In the genomic region with DNA sequence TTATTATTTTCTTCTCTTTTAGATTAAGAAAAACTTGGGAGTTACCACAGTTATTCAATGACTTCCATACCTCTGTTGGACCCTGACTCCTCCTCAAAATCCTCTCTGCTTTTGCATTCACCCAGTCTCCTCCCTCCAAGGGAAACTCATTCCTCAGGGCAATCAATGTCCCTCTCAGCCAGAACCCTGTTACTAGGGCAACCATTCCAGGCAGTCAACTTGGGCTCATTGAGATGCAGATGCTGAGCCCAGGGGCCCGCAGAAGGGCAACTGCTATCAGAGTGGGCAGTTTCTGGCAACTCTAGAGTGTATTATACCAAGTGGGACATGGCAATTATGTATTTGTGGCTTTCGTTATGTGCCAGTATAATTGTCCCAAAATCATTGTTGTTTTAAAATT, we compare ENCODE assay signal across 11 mouse cellular contexts.
DNase-seq lines count a peak whose midpoint lies in the region; TF ChIP-seq lines count a peak whose summit lies in the region.
"Had no signal": no experiment of that assay in that cellular context is flagged by ENCODE, and none has a peak within 500 bp of the region (broad histone marks: within the 10 kb centered on the region; RNA-seq: fewer than 3 reads in every experiment).

No protein-coding gene starts in this region.

- TF ChIP-seq POLR2A in lung, adult 2 months (IDR thresholded peaks at IDR 0.05; ENCODE audit: borderline replicate concordance, extremely low read depth, low read depth, low read length): no peak

- H3K9me3 ChIP-seq in hindbrain, embryonic 10.5 days: no peaks in the 10 kb centered on the region
- H3K9me3 ChIP-seq: kidney, embryonic 15.5 days had no signal

- peaks cover 17% of the 10 kb centered on the region for H3K4me1 ChIP-seq in hindbrain, embryonic 10.5 days (replicated peaks)
- no peaks in the 10 kb centered on the region for H3K4me1 ChIP-seq in lung, adult 2 months (ENCODE audit: control insufficient read depth, insufficient read depth, low read length)
- H3K4me1 ChIP-seq: kidney, embryonic 15.5 days; megakaryocyte, embryonic 14.5 days had no signal

- H3K27me3 ChIP-seq in hindbrain, embryonic 10.5 days (ENCODE audit: insufficient read depth, poor library complexity, severe bottlenecking): no peaks in the 10 kb centered on the region
- H3K27me3 ChIP-seq: kidney, embryonic 15.5 days; megakaryocyte, embryonic 14.5 days had no signal

- H3K27ac ChIP-seq in hindbrain, embryonic 10.5 days: peak overlapping the region; percentile 84
- H3K27ac ChIP-seq: kidney, embryonic 15.5 days had no signal

- H3K4me3 ChIP-seq in hindbrain, embryonic 10.5 days: no peak overlapping the region
- H3K4me3 ChIP-seq in lung, adult 2 months (replicated peaks; ENCODE audit: extremely low read depth, low read depth, low read length): no peak overlapping the region
- H3K4me3 ChIP-seq: kidney, embryonic 15.5 days; megakaryocyte, embryonic 14.5 days had no signal

- 14% methylated on average over 2 of the region's 2 CpGs for WGBS in hindbrain, embryonic 10.5 days
- 56% methylated on average over 2 of the region's 2 CpGs for WGBS in lung, adult 2 months

- DNase-seq in cerebellum, adult 9-10 months: peak; percentile 10
- DNase-seq in cerebellum, adult 11 months: no peak
- peak; percentile 10 to 15 for DNase-seq in cerebellum, postnatal 14 days
- DNase-seq in hindbrain, embryonic 10.5 days (ENCODE audit: low spot score): peak; percentile 77
- peak; percentile 39 for DNase-seq in neural tube, embryonic 10.5 days (ENCODE audit: extremely low spot score, low spot score)
- DNase-seq in gastrocnemius, adult 8-10 months (ENCODE audit: low spot score in 2 of 2): no peak
- no peak for DNase-seq in thymus, postnatal 0 days (ENCODE audit: low spot score)
- DNase-seq in lung, adult 2 months: no peak
- DNase-seq: gastrocnemius, postnatal 14 days had no signal

- TF ChIP-seq CTCF in lung, adult 2 months (IDR thresholded peaks at IDR 0.05; ENCODE audit: insufficient read depth, low read length): no peak

- H3K36me3 ChIP-seq in hindbrain, embryonic 10.5 days: no peaks in the 10 kb centered on the region
- H3K36me3 ChIP-seq: kidney, embryonic 15.5 days had no signal

Comparison
In these comparisons a context has a peak if more than half of its experiments do, and no peak if none do; other contexts are left out.
1. DNase-seq: peak in cerebellum, adult 9-10 months (single experiment), cerebellum, postnatal 14 days (2 of 2), hindbrain, embryonic 10.5 days (single experiment) and neural tube, embryonic 10.5 days (single experiment); none in cerebellum, adult 11 months (single experiment), gastrocnemius, adult 8-10 months (0 of 2), thymus, postnatal 0 days (single experiment) and lung, adult 2 months (single experiment).